Mouse (Mus musculus): ENCODE measurements around the gene Cidec. TPM values are rescaled to one million over a fixed set of nuclear protein-coding genes. Genes with fewer than 3 reads are reported as not detected.

Cidec gene
- polyA plus RNA-seq, 1 experiment: 7.8 TPM

DNA sequence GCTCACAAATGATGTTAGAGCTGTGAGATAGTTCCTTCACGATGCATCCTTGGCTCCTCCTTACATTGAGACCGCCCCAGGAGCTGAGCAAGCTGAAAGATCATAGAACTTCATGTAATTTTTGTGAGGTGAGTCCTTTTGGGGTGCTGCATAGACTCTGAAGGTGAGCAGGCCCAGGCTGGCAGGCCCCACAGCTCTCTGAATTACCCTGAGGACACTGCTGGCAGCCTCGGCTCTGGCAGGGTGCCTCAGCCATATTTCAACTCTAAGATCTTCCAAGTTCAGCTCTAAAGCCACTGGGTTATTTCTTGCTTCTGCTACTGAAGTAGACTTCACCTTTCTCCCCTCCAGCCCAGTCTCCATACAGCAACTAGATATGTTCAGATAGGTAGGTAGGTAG lies 5.1 kb upstream of the Cidec start:
- 88% methylated on average over 3 of the region's 3 CpGs for WGBS
- Histone ChIP-seq H3K27me3 (ENCODE audit: control insufficient read depth, insufficient read depth, low read length) (no peaks in the 10 kb centered on the region), H3K4me3 (ENCODE audit: extremely low read depth, insufficient read depth, insufficient read length) (no peak overlapping the region), H3K4me1 (ENCODE audit: control insufficient read depth, insufficient read depth, insufficient read length) (no peaks in the 10 kb centered on the region), H3K36me3 (ENCODE audit: control insufficient read depth, insufficient read depth, low read length) (no peaks in the 10 kb centered on the region), H3K27ac (ENCODE audit: insufficient read depth, low read length) (no peak overlapping the region)
- DNase-seq (ENCODE audit: low read depth in 1 of 2, low spot score in 2 of 2): no peak
- no peak for TF ChIP-seq CTCF (IDR thresholded peaks at IDR 0.05; ENCODE audit: extremely low read depth, insufficient read depth, insufficient read length, insufficient replicate concordance)

DNA sequence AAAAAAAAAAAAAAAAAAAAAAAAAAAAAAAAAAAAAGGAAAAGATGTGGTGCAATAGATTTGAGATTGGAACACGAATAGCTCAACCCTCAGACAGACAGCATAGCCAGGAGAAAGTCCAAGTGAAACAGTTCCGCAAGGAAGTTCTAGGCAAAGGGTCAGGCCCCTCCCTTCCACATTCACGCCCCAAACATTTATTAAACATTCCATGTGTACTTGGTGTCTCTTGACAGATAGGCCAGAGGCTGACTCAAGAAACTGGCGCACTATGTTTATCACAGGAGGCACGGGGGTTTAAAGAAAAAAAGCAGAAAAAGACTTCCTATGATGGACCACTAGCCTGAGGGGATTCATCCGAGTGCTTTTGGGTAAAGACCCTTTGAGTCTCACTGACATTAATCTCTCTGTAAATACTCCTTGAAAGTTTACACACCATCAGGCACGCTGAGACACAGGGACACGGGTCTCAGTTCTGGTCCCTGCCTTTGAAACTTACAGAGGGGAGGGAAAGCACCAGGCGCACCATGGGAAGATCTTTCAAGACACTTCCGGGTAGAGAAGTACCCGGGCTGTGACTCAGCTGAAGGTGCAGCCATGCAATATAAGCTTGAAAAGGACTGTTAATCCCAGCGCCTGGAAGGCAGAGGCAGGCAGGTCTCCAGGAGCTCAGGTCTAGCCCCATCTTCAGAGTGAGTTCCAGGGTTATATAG lies 3.3 kb upstream of the Cidec start:
- H3K27ac ChIP-seq (ENCODE audit: insufficient read depth, low read length): no peak overlapping the region
- whole genome bisulfite sequencing: 63% methylated on average over 12 of the region's 12 CpGs
- no peak for DNase-seq (ENCODE audit: low read depth in 1 of 2, low spot score in 2 of 2)

GRCm38 (mm10) chr6:113437135-113437534 lies 1.6 kb upstream of the Cidec start:
- 81% methylated on average over 12 of the region's 12 CpGs for WGBS
- Histone ChIP-seq H3K27ac (ENCODE audit: insufficient read depth, low read length) (no peak overlapping the region), H3K27me3 (ENCODE audit: control insufficient read depth, insufficient read depth, low read length) (no peaks in the 10 kb centered on the region), H3K4me1 (ENCODE audit: control insufficient read depth, insufficient read depth, insufficient read length) (no peaks in the 10 kb centered on the region), H3K4me3 (ENCODE audit: extremely low read depth, insufficient read depth, insufficient read length) (no peak overlapping the region), H3K36me3 (ENCODE audit: control insufficient read depth, insufficient read depth, low read length) (no peaks in the 10 kb centered on the region)
- DNase-seq (ENCODE audit: low read depth in 1 of 2, low spot score in 2 of 2): no peak
- TF ChIP-seq CTCF (IDR thresholded peaks at IDR 0.05; ENCODE audit: extremely low read depth, insufficient read depth, insufficient read length, insufficient replicate concordance) (no peak), POLR2A (IDR thresholded peaks at IDR 0.05; ENCODE audit: low read depth, low read length) (no peak)

More for the DNA sequence above, 3.3 kb upstream of the Cidec start:
- H3K4me3 ChIP-seq (ENCODE audit: extremely low read depth, insufficient read depth, insufficient read length): no peak overlapping the region
- no peaks in the 10 kb centered on the region for H3K27me3 ChIP-seq (ENCODE audit: control insufficient read depth, insufficient read depth, low read length)
- H3K36me3 ChIP-seq (ENCODE audit: control insufficient read depth, insufficient read depth, low read length): no peaks in the 10 kb centered on the region
- no peak for TF ChIP-seq POLR2A (IDR thresholded peaks at IDR 0.05; ENCODE audit: low read depth, low read length)
- TF ChIP-seq CTCF (IDR thresholded peaks at IDR 0.05; ENCODE audit: extremely low read depth, insufficient read depth, insufficient read length, insufficient replicate concordance): no peak
- no peaks in the 10 kb centered on the region for H3K4me1 ChIP-seq (ENCODE audit: control insufficient read depth, insufficient read depth, insufficient read length)

DNA sequence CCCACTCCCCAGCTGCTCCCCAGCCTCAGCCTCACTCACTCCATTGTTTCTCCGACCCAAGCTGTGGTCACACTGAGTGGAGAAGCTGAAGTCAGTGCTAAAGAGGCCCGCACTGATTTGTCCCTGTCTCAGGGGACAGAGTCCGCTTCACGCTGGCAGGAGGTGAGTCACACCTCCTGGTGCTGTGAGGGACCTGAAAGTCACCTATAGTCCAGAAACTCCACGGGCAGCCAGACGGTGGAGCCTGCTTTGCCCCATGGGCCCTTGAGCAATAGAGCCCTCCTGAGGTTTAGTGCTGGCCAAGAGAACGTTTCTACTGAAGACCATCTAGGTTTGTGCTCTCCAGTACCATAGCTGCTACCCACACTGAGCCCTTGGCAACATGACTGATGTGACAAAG lies 869 bp downstream of the Cidec start:
- no peak for DNase-seq (ENCODE audit: low read depth in 1 of 2, low spot score in 2 of 2)
- Histone ChIP-seq H3K27me3 (ENCODE audit: control insufficient read depth, insufficient read depth, low read length) (no peaks in the 10 kb centered on the region), H3K4me3 (ENCODE audit: extremely low read depth, insufficient read depth, insufficient read length) (no peak overlapping the region), H3K4me1 (ENCODE audit: control insufficient read depth, insufficient read depth, insufficient read length) (no peaks in the 10 kb centered on the region), H3K36me3 (ENCODE audit: control insufficient read depth, insufficient read depth, low read length) (no peaks in the 10 kb centered on the region), H3K27ac (ENCODE audit: insufficient read depth, low read length) (no peak overlapping the region)
- 75% methylated on average over 7 of the region's 7 CpGs for WGBS
- no peak for TF ChIP-seq POLR2A (IDR thresholded peaks at IDR 0.05; ENCODE audit: low read depth, low read length)
- TF ChIP-seq CTCF (IDR thresholded peaks at IDR 0.05; ENCODE audit: extremely low read depth, insufficient read depth, insufficient read length, insufficient replicate concordance): no peak

DNA sequence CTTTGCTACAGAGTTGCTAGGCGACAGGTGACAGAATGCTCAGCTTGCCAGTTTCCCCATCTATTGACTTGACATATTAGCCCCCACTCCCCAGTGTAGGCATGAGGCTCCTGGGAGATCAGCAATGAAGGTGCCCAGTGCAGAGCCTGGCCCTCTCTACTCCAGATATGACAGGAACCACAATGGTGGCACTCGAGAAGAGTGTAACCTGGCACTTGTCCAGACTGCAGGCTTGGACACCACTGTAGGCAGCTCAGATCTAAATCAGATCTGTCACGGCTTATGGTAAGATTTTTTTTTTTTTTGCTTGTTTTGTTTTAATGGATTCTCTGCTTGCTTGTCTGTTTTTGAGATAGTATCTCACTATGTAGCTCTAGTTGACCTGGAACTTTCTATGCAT lies 1.9 kb downstream of the Cidec start:
- no peak overlapping the region for H3K4me3 ChIP-seq (ENCODE audit: extremely low read depth, insufficient read depth, insufficient read length)
- H3K27me3 ChIP-seq (ENCODE audit: control insufficient read depth, insufficient read depth, low read length): no peaks in the 10 kb centered on the region
- TF ChIP-seq CTCF (IDR thresholded peaks at IDR 0.05; ENCODE audit: extremely low read depth, insufficient read depth, insufficient read length, insufficient replicate concordance) (no peak), POLR2A (IDR thresholded peaks at IDR 0.05; ENCODE audit: low read depth, low read length) (no peak)
- H3K4me1 ChIP-seq (ENCODE audit: control insufficient read depth, insufficient read depth, insufficient read length): no peaks in the 10 kb centered on the region
- no peak for DNase-seq (ENCODE audit: low read depth in 1 of 2, low spot score in 2 of 2)
- H3K36me3 ChIP-seq (ENCODE audit: control insufficient read depth, insufficient read depth, low read length): no peaks in the 10 kb centered on the region
- no peak overlapping the region for H3K27ac ChIP-seq (ENCODE audit: insufficient read depth, low read length)
- WGBS: 63% methylated on average over 3 of the region's 3 CpGs

GRCm38 (mm10) chr6:113431801-113432200 lies 3.8 kb downstream of the Cidec start:
- H3K4me3 ChIP-seq (ENCODE audit: extremely low read depth, insufficient read depth, insufficient read length): no peak overlapping the region
- H3K27ac ChIP-seq (ENCODE audit: insufficient read depth, low read length): no peak overlapping the region
- no peaks in the 10 kb centered on the region for H3K4me1 ChIP-seq (ENCODE audit: control insufficient read depth, insufficient read depth, insufficient read length)
- no peak for TF ChIP-seq CTCF (IDR thresholded peaks at IDR 0.05; ENCODE audit: extremely low read depth, insufficient read depth, insufficient read length, insufficient replicate concordance)
- no peaks in the 10 kb centered on the region for H3K27me3 ChIP-seq (ENCODE audit: control insufficient read depth, insufficient read depth, low read length)
- no peak for DNase-seq (ENCODE audit: low read depth in 1 of 2, low spot score in 2 of 2)
- no peaks in the 10 kb centered on the region for H3K36me3 ChIP-seq (ENCODE audit: control insufficient read depth, insufficient read depth, low read length)
- 59% methylated on average over 3 of the region's 3 CpGs for whole genome bisulfite sequencing

DNA sequence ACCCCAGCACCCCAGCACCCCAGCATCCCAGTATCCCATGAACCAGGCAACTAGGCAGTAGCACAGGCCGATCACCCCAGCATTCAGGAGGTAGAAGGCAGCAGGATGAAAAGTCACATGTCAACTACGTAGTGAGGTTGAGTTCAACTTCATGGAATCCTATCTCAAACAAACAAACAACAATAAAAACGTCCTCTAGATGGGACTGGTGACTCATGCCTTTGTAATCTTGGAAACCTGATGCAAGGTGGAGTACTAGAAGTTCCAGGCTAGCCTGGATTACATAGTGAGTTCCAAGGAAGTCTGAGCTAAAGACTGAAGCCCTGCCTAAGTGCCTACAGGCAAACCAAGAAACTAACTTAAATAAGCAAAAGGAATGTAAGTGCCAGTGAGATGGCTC lies 4.7 kb downstream of the Cidec start:
- no peaks in the 10 kb centered on the region for H3K4me1 ChIP-seq (ENCODE audit: control insufficient read depth, insufficient read depth, insufficient read length)

More for the DNA sequence above, 4.7 kb downstream of the Cidec start:
- TF ChIP-seq POLR2A (IDR thresholded peaks at IDR 0.05; ENCODE audit: low read depth, low read length) (no peak), CTCF (IDR thresholded peaks at IDR 0.05; ENCODE audit: extremely low read depth, insufficient read depth, insufficient read length, insufficient replicate concordance) (no peak)
- Histone ChIP-seq H3K36me3 (ENCODE audit: control insufficient read depth, insufficient read depth, low read length) (no peaks in the 10 kb centered on the region), H3K27ac (ENCODE audit: insufficient read depth, low read length) (no peak overlapping the region), H3K4me3 (ENCODE audit: extremely low read depth, insufficient read depth, insufficient read length) (no peak overlapping the region), H3K27me3 (ENCODE audit: control insufficient read depth, insufficient read depth, low read length) (no peaks in the 10 kb centered on the region)
- DNase-seq (ENCODE audit: low read depth in 1 of 2, low spot score in 2 of 2): no peak
- 68% methylated on average over 3 of the region's 3 CpGs for WGBS
